Mouse (Mus musculus) cerebellum, postnatal 36 days (tissue): ENCODE measurements around the gene Galnt15.
"Not testable (repeated sequence)": the region's sequence is repeated elsewhere in the genome, so short reads cannot be mapped to it uniquely, and the experiment has no call there.

Source experiments
- DNase-seq, 2 experiments: peaks; one replicate each; pipeline ENCODE4 v3.0.0; 2021 to 2022; ENCODE audit warnings: mixed read lengths in 2 of 2

Galnt15 gene

GRCm38 (mm10) chr14:32037661-32038252 lies 9.0 kb downstream of the Galnt15 start:
- DNase-seq: no peak

- no peak for DNase-seq
Observed at GRCm38 (mm10) chr14:32042108-32042507, 13.3 kb downstream of the Galnt15 start.

GRCm38 (mm10) chr14:32046357-32046756 lies 17.6 kb downstream of the Galnt15 start:
- no peak for DNase-seq

GRCm38 (mm10) chr14:32050171-32050570 lies 21.4 kb downstream of the Galnt15 start:
- no peak for DNase-seq

- no peak for DNase-seq
Observed at GRCm38 (mm10) chr14:32053895-32054294, 25.1 kb downstream of the Galnt15 start.

- no peak for DNase-seq
Observed at GRCm38 (mm10) chr14:32054788-32055187, 26.0 kb downstream of the Galnt15 start.

GRCm38 (mm10) chr14:32055781-32056180 lies 27.0 kb downstream of the Galnt15 start:
- no peak for DNase-seq

GRCm38 (mm10) chr14:32056675-32057074 lies 27.9 kb downstream of the Galnt15 start:
- peak; percentile 31 to 37 for DNase-seq

GRCm38 (mm10) chr14:32057664-32058063 lies 28.9 kb downstream of the Galnt15 start:
- no peak for DNase-seq

- DNase-seq: no peak
Observed at GRCm38 (mm10) chr14:32061398-32061797, 32.6 kb downstream of the Galnt15 start.

GRCm38 (mm10) chr14:32072807-32073206 lies 44.0 kb downstream of the Galnt15 start:
- DNase-seq: no peak

GRCm38 (mm10) chr14:32073211-32073685 lies 44.5 kb downstream of the Galnt15 start:
- DNase-seq: peak; percentile 25 to 39

- DNase-seq: peak; percentile 33 to 38
Observed at GRCm38 (mm10) chr14:32073901-32074300, 45.1 kb downstream of the Galnt15 start.

- peak; percentile 86 to 89 for DNase-seq
Observed at GRCm38 (mm10) chr14:32076896-32077575, 48.2 kb downstream of the Galnt15 start.

- no peak for DNase-seq
Observed at GRCm38 (mm10) chr14:32081026-32081425, 52.2 kb downstream of the Galnt15 start.

- DNase-seq: no peak
Observed at GRCm38 (mm10) chr14:32082891-32083290, 54.1 kb downstream of the Galnt15 start.

GRCm38 (mm10) chr14:32083466-32083865 lies 54.7 kb downstream of the Galnt15 start:
- DNase-seq: no peak

- no peak for DNase-seq
Observed at GRCm38 (mm10) chr14:32084761-32085485, 56.1 kb downstream of the Galnt15 start, which contains the start of gene Oxnad1. Gene Oxnad1, plus strand, starts transcription at chr14:32085374.

GRCm38 (mm10) chr14:32085486-32086201 lies 56.9 kb downstream of the Galnt15 start, which contains the start of gene Dph3:
Gene Dph3, minus strand, starts transcription at chr14:32085729.
- DNase-seq: peak; percentile 99 to 100

- no peak for DNase-seq
Observed at GRCm38 (mm10) chr14:32086226-32086625, 57.4 kb downstream of the Galnt15 start.

GRCm38 (mm10) chr14:32087584-32088248 lies 58.9 kb downstream of the Galnt15 start:
- not testable (repeated sequence) for DNase-seq

- no peak for DNase-seq
Observed at GRCm38 (mm10) chr14:32091124-32091523, 62.3 kb downstream of the Galnt15 start.
